Mouse (Mus musculus) duodenum, adult 2 months (tissue): Measurements from ENCODE around the gene Large1. TPM values are rescaled to one million over a fixed set of nuclear protein-coding genes. Genes with fewer than 3 reads are reported as not detected.

Experiments
- polyA plus RNA-seq: library from polyadenylated mRNA; depleted of rRNA; stranded (reverse); fragments of >200 nt; gene quantifications from 2 replicates; pipeline ENCODE4 v1.2.3, GENCODE M21; 2012; ENCODE audit warnings: low replicate concordance; rRNA removed

Large1 gene
- polyA plus RNA-seq: 1.8 and 2.3 TPM in 2 replicates

GRCm38 (mm10) chr8:73353108-73353793 is at the start of gene Large1:
Large1 (minus strand) TSS chr8:73353540.

